Mouse (Mus musculus) heart, postnatal 0 days (tissue): ENCODE results near the gene Apopt1. TPM values are rescaled to one million over a fixed set of nuclear protein-coding genes. Genes with fewer than 3 reads are reported as not detected.
A peak's percentile ranks its signal among the peaks of the same experiment; 100 is the strongest.

Experiments
- ATAC-seq: fragments of 200-750 bp; cut with Nextera tagmentation; 2 replicates; pipeline ENCODE4 v1.8.0; 2017; ENCODE audit warnings: low read depth, moderate number of reproducible peaks, moderate library complexity; ENCODE audit not compliant: insufficient read depth
- DNase-seq: peaks from one replicate; pipeline ENCODE4 v3.0.0-alpha.2; 2016; ENCODE audit warnings: low spot score
- H3K27ac ChIP-seq: fragments of 300-500 bp; sonication (generic); 2 replicates; pipeline ENCODE4 v1.5.1; 2014; ENCODE audit warnings: low read depth, mild to moderate bottlenecking
- H3K27me3 ChIP-seq: fragments of 300-500 bp; sonication (generic); 2 replicates; pipeline ENCODE4 v1.6.1; 2014; ENCODE audit warnings: low read length, mixed read lengths; ENCODE audit not compliant: control insufficient read depth, insufficient read depth
- H3K36me3 ChIP-seq: fragments of 300-500 bp; sonication (generic); replicated peaks from 2 replicates; pipeline ENCODE4 v1.6.1; 2014; ENCODE audit warnings: low read length, mixed read lengths; ENCODE audit not compliant: control insufficient read depth, insufficient read depth
- H3K4me1 ChIP-seq: fragments of 300-500 bp; sonication (generic); 2 replicates; pipeline ENCODE4 v1.6.1; 2014; ENCODE audit warnings: antibody characterized with exemption; ENCODE audit not compliant: control insufficient read depth, insufficient read depth
- H3K4me2 ChIP-seq: fragments of 300-500 bp; sonication (generic); 2 replicates; pipeline ENCODE4 v1.6.1; 2014; ENCODE audit warnings: low read depth, mild to moderate bottlenecking, low read length, moderate library complexity
- H3K4me3 ChIP-seq: fragments of 300-500 bp; sonication (generic); 2 replicates; pipeline ENCODE4 v1.5.1; 2014; ENCODE audit warnings: low read depth, low read length
- H3K9ac ChIP-seq: fragments of 300-500 bp; sonication (generic); replicated peaks from 2 replicates; pipeline ENCODE4 v1.6.1; 2014; ENCODE audit warnings: low read depth, low read length, mixed read lengths
- H3K9me3 ChIP-seq: fragments of 300-500 bp; sonication (generic); replicated peaks from 2 replicates; pipeline ENCODE4 v1.6.1; 2016; ENCODE audit warnings: low read length; ENCODE audit not compliant: control insufficient read depth
- CTCF ChIP-seq: IDR thresholded peaks from 2 replicates; pipeline ENCODE4 v1.5.1; 2016; ENCODE audit warnings: antibody characterized with exemption, control low read depth, low read depth
- EP300 ChIP-seq: IDR thresholded peaks from 2 replicates; pipeline ENCODE4 v1.6.1; 2016; ENCODE audit warnings: antibody characterized with exemption, low read depth
- WGBS: fragments of 180-500 bp; shearing (Covaris S2); extraction: QIAGEN DNeasy Blood & Tissue Kit; methylation state at CpG from one replicate; pipeline ENCODE4 v1.1.7; 2014; 5-methylcytosine and 5-hydroxymethylcytosine counted together
- polyA plus RNA-seq: library from polyadenylated mRNA; unstranded; fragments of >200 nt; fragmentation: Nextera tagmentation; extraction: Ambion mirVana; gene quantifications from 2 replicates; pipeline ENCODE4 v1.2.1, GENCODE M21; 2015
- total RNA-seq: library from RNA; depleted of rRNA; stranded (reverse); fragments of >200 nt; gene quantifications from 2 replicates; pipeline ENCODE4 v1.2.3, GENCODE M21; 2014; ENCODE audit warnings: low replicate concordance

Gene Apopt1
- total and polyA plus RNA-seq, 2 experiments from 2014 or later, result 18.5 to 58.9 TPM

GRCm38 (mm10) chr12:111668457-111668912 is 44.6 kb upstream of the Apopt1 start:
- ATAC-seq (peak; percentile 68), DNase-seq (peak; percentile 93)
- H3K4me1 ChIP-seq, result peaks cover 22% of the 10 kb centered on the region
- no peak overlapping the region; the same call in 1 of the 2 replicates for H3K4me3 ChIP-seq
- no peaks in the 10 kb centered on the region for H3K36me3 ChIP-seq
- no peaks in the 10 kb centered on the region for H3K9me3 ChIP-seq
- no peak overlapping the region; the same call in 1 of the 2 replicates for H3K9ac ChIP-seq
- TF ChIP-seq CTCF (peak; percentile 97), EP300 (peak; percentile 70; the same call in 1 of the 2 replicates)
- WGBS, result 0% methylated on average over 8 of the region's 8 CpGs
- H3K27me3 ChIP-seq, result peaks cover 6% of the 10 kb centered on the region; the same call in 1 of the 2 replicates
- peak overlapping the region; percentile 89 for H3K27ac ChIP-seq
- H3K4me2 ChIP-seq, result peak overlapping the region; percentile 49

- Histone ChIP-seq H3K4me3 (no peak overlapping the region), H3K9me3 (no peaks in the 10 kb centered on the region), H3K27me3 (peaks cover 6% of the 10 kb centered on the region; the same call in 1 of the 2 replicates), H3K36me3 (no peaks in the 10 kb centered on the region), H3K27ac (peak overlapping the region; percentile 89), H3K4me2 (peak overlapping the region; percentile 49), H3K4me1 (peaks cover 26% of the 10 kb centered on the region), H3K9ac (no peak overlapping the region; the same call in 1 of the 2 replicates)
- DNase-seq, result peak; percentile 59
- WGBS, result 68% methylated on average over 23 of the region's 23 CpGs
- peak; percentile 6 for ATAC-seq
- TF ChIP-seq EP300 (no peak), CTCF (no peak)
Measured at GRCm38 (mm10) chr12:111669000-111669788, 43.9 kb upstream of the Apopt1 start.

- Histone ChIP-seq H3K9ac (no peak overlapping the region), H3K4me3 (no peak overlapping the region), H3K27ac (no peak overlapping the region), H3K4me2 (no peak overlapping the region), H3K27me3 (peaks cover 6% of the 10 kb centered on the region; the same call in 1 of the 2 replicates), H3K9me3 (no peaks in the 10 kb centered on the region), H3K36me3 (no peaks in the 10 kb centered on the region), H3K4me1 (peaks cover 28% of the 10 kb centered on the region)
- no peak for DNase-seq
- ATAC-seq, result no peak
- no peak for TF ChIP-seq CTCF
- 75% methylated on average over 8 of the region's 8 CpGs for WGBS
Measured at GRCm38 (mm10) chr12:111669961-111670360, 43.1 kb upstream of the Apopt1 start.

- H3K9me3 ChIP-seq, result no peaks in the 10 kb centered on the region
- peaks cover 31% of the 10 kb centered on the region for H3K4me1 ChIP-seq
- peaks cover 6% of the 10 kb centered on the region; the same call in 1 of the 2 replicates for H3K27me3 ChIP-seq
- peak overlapping the region; percentile 56; the same call in 1 of the 2 replicates for H3K9ac ChIP-seq
- H3K27ac ChIP-seq, result no peak overlapping the region
- no peaks in the 10 kb centered on the region for H3K36me3 ChIP-seq
- peak overlapping the region; percentile 58 for H3K4me3 ChIP-seq
- DNase-seq (no peak), ATAC-seq (no peak)
- H3K4me2 ChIP-seq, result peak overlapping the region; percentile 97
- TF ChIP-seq EP300, result no peak
- no peak for TF ChIP-seq CTCF
- 31% methylated on average over 29 of the region's 29 CpGs for WGBS
Measured at GRCm38 (mm10) chr12:111670371-111670971, 42.6 kb upstream of the Apopt1 start.

- Histone ChIP-seq H3K9me3 (no peaks in the 10 kb centered on the region), H3K27me3 (peaks cover 6% of the 10 kb centered on the region; the same call in 1 of the 2 replicates), H3K9ac (peak overlapping the region; percentile 56), H3K4me3 (peak overlapping the region; percentile 58), H3K27ac (no peak overlapping the region), H3K4me1 (peaks cover 30% of the 10 kb centered on the region), H3K4me2 (peak overlapping the region; percentile 97), H3K36me3 (no peaks in the 10 kb centered on the region)
- ATAC-seq, result no peak
- no peak for TF ChIP-seq EP300
- TF ChIP-seq CTCF, result no peak
- 3% methylated on average over 31 of the region's 35 CpGs for WGBS
- no peak for DNase-seq
Measured at GRCm38 (mm10) chr12:111670976-111671375, 42.1 kb upstream of the Apopt1 start.
